Mouse (Mus musculus) myocyte (in vitro differentiated cells): ENCODE measurements around the gene Tbc1d10c. TPM values are rescaled to one million over a fixed set of nuclear protein-coding genes. Genes with fewer than 3 reads are reported as not detected.

Source experiments
- H3K27me3 ChIP-seq: one replicate; pipeline ENCODE4 v1.6.1; 2011; ENCODE audit not compliant: control insufficient read depth, insufficient read depth, insufficient read length
- H3K36me3 ChIP-seq: one replicate; pipeline ENCODE4 v1.6.1; 2011; ENCODE audit not compliant: control insufficient read depth, insufficient read depth
- H3K4me2 ChIP-seq: one replicate; pipeline ENCODE4 v1.6.1; 2011; ENCODE audit warnings: low read depth, control low read depth
- H3K4me3 ChIP-seq: one replicate; pipeline ENCODE4 v1.5.1; 2011; ENCODE audit warnings: mild to moderate bottlenecking, control low read depth, moderate library complexity
- H3K79me2 ChIP-seq: one replicate; pipeline ENCODE4 v1.6.1; 2011; ENCODE audit not compliant: control insufficient read depth, insufficient read depth
- H3ac ChIP-seq: one replicate; pipeline ENCODE4 v1.6.1; 2011; ENCODE audit not compliant: control insufficient read depth, insufficient read length
- CEBPB ChIP-seq: IDR thresholded peaks from 2 replicates; pipeline ENCODE4 v1.6.1; 2011; ENCODE audit warnings: mild to moderate bottlenecking, moderate library complexity; ENCODE audit not compliant: poor library complexity, insufficient read depth, severe bottlenecking
- E2F4 ChIP-seq: IDR thresholded peaks from one replicate; pipeline ENCODE4 v1.6.1; 2011; ENCODE audit warnings: mild to moderate bottlenecking, control low read depth, moderate library complexity; ENCODE audit not compliant: insufficient read depth
- MAX ChIP-seq: IDR thresholded peaks from one replicate; pipeline ENCODE4 v1.6.1; 2011; ENCODE audit warnings: low read depth, mild to moderate bottlenecking, control low read depth
- MYOD1 ChIP-seq, 3 experiments: IDR thresholded peaks; one replicate each; pipeline ENCODE4 v1.6.1; 2011; ENCODE audit warnings: control low read depth in 2 of 3, low read depth in 2 of 3, mild to moderate bottlenecking in 2 of 3, moderate library complexity in 1 of 3; ENCODE audit not compliant: insufficient read length in 2 of 3, control insufficient read depth in 1 of 3
- MYOG ChIP-seq, 3 experiments: IDR thresholded peaks; one replicate each; pipeline ENCODE4 v1.6.1; 2011; ENCODE audit warnings: control low read depth in 2 of 3, low read depth in 2 of 3, mild to moderate bottlenecking in 2 of 3; ENCODE audit not compliant: insufficient read length in 2 of 3, control insufficient read depth in 1 of 3, insufficient read depth in 1 of 3
- POLR2A ChIP-seq: IDR thresholded peaks from one replicate; pipeline ENCODE4 v1.6.1; 2011; ENCODE audit warnings: low read depth, mild to moderate bottlenecking, control low read depth, moderate library complexity; ENCODE audit not compliant: insufficient read length
- POLR2AphosphoS2 ChIP-seq: IDR thresholded peaks from one replicate; pipeline ENCODE4 v1.6.1; 2011; ENCODE audit warnings: low read depth, control low read depth; ENCODE audit not compliant: insufficient read length
- REST ChIP-seq: IDR thresholded peaks from one replicate; pipeline ENCODE4 v1.6.1; 2011; ENCODE audit warnings: mild to moderate bottlenecking, control low read depth, moderate library complexity; ENCODE audit not compliant: insufficient read depth, insufficient read length
- SRF ChIP-seq: IDR thresholded peaks from one replicate; pipeline ENCODE4 v1.6.1; 2011; ENCODE audit warnings: low read depth; ENCODE audit not compliant: control insufficient read depth, insufficient read length
- TCF12 ChIP-seq: IDR thresholded peaks from one replicate; pipeline ENCODE4 v1.6.1; 2011; ENCODE audit warnings: mild to moderate bottlenecking, control low read depth; ENCODE audit not compliant: poor library complexity, insufficient read depth, severe bottlenecking
- TCF3 ChIP-seq: IDR thresholded peaks from one replicate; pipeline ENCODE4 v1.6.1; 2011; ENCODE audit warnings: low read depth, control low read depth; ENCODE audit not compliant: insufficient read length
- USF1 ChIP-seq: IDR thresholded peaks from one replicate; pipeline ENCODE4 v1.6.1; 2011; ENCODE audit warnings: low read depth, mild to moderate bottlenecking, control low read depth, moderate library complexity
- polyA plus RNA-seq: library from polyadenylated mRNA; unstranded; fragments of >200 nt; fragmentation: generic; extraction: Trizol; gene quantifications from one replicate; pipeline ENCODE4 v1.2.1, GENCODE M21; 2012; ENCODE audit warnings: missing spikeins

Tbc1d10c gene
- polyA plus RNA-seq, 1 experiment = 0.67 TPM

DNA sequence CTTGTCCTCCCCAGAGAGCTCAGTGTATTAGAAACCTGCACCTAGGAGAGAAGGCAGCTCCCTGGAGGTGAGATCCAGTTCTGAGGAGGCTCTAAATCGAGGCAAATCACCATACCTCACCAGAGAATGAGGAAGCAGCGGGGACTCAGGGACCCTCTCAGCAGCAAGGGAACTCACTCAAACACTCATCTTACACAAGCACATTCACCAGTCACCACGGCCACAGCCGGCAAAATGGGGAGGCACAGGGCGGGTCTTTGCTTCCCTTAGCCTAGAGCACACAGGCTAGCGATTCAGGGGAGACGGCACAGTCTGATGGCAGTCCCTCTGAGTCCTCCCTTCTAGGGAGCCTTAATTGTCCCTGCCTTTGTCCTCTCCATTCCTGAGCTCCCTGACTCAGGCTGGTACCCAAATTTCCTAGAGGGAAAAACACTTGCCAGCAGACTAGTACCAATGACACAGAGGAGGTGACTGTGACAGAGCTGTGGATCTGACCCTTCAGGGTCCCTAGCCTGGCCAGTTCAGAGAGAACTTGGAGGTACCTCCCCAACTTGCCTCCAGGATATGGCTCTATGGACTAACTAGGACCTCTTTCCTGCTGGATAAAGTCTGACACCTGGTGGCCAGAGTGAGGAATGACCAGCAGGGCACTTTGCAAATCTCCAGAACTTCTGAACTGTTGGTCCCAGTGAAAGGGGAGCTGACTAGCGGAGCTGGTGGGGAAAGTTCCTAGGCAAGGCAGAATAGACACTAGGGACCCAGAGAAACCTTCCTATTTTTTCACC is 37.0 kb upstream of the Tbc1d10c start:
- Histone ChIP-seq H3K4me3 (no peak overlapping the region), H3K36me3 (no peaks in the 10 kb centered on the region), H3K4me2 (peak overlapping the region; percentile 88), H3ac (no peak overlapping the region), H3K79me2 (peaks cover 6% of the 10 kb centered on the region), H3K27me3 (no peaks in the 10 kb centered on the region)
- TF ChIP-seq REST = no peak
- TF ChIP-seq MYOG (IDR thresholded peaks at IDR 0.05; ENCODE audit: control insufficient read depth in 1 of 3, insufficient read depth in 1 of 3, insufficient read length in 2 of 3, low read depth in 2 of 3) = no peak
- TF ChIP-seq POLR2AphosphoS2 = no peak
- TF ChIP-seq MYOD1 (IDR thresholded peaks at IDR 0.05; ENCODE audit: control insufficient read depth in 1 of 3, insufficient read length in 2 of 3, low read depth in 2 of 3) = no peak
- no peak for TF ChIP-seq MAX
- TF ChIP-seq POLR2A = no peak
- no peak for TF ChIP-seq SRF
- TF ChIP-seq E2F4 = no peak
- TF ChIP-seq TCF12 = no peak
- no peak for TF ChIP-seq USF1
- TF ChIP-seq CEBPB = no peak
- TF ChIP-seq TCF3 = no peak

DNA sequence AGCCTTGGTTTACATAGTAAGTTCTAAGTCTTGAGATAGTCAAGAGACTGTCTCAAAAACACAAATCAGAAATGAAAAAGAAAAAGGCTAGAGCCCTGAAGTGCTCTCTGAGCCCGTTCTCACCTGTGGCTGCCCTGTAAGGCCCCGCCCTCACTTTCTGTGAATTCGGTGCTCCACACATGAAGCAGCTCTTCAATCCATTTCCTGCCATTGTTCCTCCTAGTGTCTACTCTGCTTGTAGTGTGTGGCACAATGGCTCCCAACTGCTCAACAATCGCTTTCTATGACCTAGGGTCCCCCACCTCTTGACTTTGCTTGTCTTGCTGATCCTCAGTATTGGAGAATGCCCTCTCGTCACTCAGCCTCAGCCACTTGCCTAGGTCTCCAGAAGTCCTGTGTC is 36.4 kb upstream of the Tbc1d10c start:
- no peaks in the 10 kb centered on the region for H3K36me3 ChIP-seq
- H3K27me3 ChIP-seq = no peaks in the 10 kb centered on the region
- no peak overlapping the region for H3K4me3 ChIP-seq
- no peak overlapping the region for H3ac ChIP-seq
- no peak overlapping the region for H3K4me2 ChIP-seq
- TF ChIP-seq POLR2A (no peak), MAX (no peak), MYOD1 (IDR thresholded peaks at IDR 0.05; ENCODE audit: control insufficient read depth in 1 of 3, insufficient read length in 2 of 3, low read depth in 2 of 3) (no peak), CEBPB (no peak), SRF (no peak), USF1 (no peak), E2F4 (no peak), POLR2AphosphoS2 (no peak), MYOG (IDR thresholded peaks at IDR 0.05; ENCODE audit: control insufficient read depth in 1 of 3, insufficient read depth in 1 of 3, insufficient read length in 2 of 3, low read depth in 2 of 3) (no peak), TCF12 (no peak), TCF3 (no peak), REST (no peak)
- no peaks in the 10 kb centered on the region for H3K79me2 ChIP-seq

GRCm38 (mm10) chr19:4226779-4227178 is 35.7 kb upstream of the Tbc1d10c start:
- no peak for TF ChIP-seq POLR2AphosphoS2
- no peak for TF ChIP-seq MYOD1 (IDR thresholded peaks at IDR 0.05; ENCODE audit: control insufficient read depth in 1 of 3, insufficient read length in 2 of 3, low read depth in 2 of 3)
- no peak for TF ChIP-seq TCF12
- no peak for TF ChIP-seq TCF3
- TF ChIP-seq CEBPB = no peak
- TF ChIP-seq REST = no peak
- no peak for TF ChIP-seq POLR2A
- no peak for TF ChIP-seq USF1
- TF ChIP-seq MAX = no peak
- no peak for TF ChIP-seq E2F4
- TF ChIP-seq MYOG (IDR thresholded peaks at IDR 0.05; ENCODE audit: control insufficient read depth in 1 of 3, insufficient read depth in 1 of 3, insufficient read length in 2 of 3, low read depth in 2 of 3) = no peak
- no peak for TF ChIP-seq SRF
- no peaks in the 10 kb centered on the region for H3K36me3 ChIP-seq
- H3K27me3 ChIP-seq = no peaks in the 10 kb centered on the region
- H3K4me2 ChIP-seq = no peak overlapping the region
- no peak overlapping the region for H3ac ChIP-seq
- no peaks in the 10 kb centered on the region for H3K79me2 ChIP-seq
- H3K4me3 ChIP-seq = no peak overlapping the region

- Histone ChIP-seq H3ac (no peak overlapping the region), H3K79me2 (peaks cover 20% of the 10 kb centered on the region), H3K4me3 (no peak overlapping the region), H3K36me3 (no peaks in the 10 kb centered on the region), H3K27me3 (no peaks in the 10 kb centered on the region), H3K4me2 (no peak overlapping the region)
- TF ChIP-seq MYOG (IDR thresholded peaks at IDR 0.05; ENCODE audit: control insufficient read depth in 1 of 3, insufficient read depth in 1 of 3, insufficient read length in 2 of 3, low read depth in 2 of 3) = no peak
- no peak for TF ChIP-seq USF1
- no peak for TF ChIP-seq MYOD1 (IDR thresholded peaks at IDR 0.05; ENCODE audit: control insufficient read depth in 1 of 3, insufficient read length in 2 of 3, low read depth in 2 of 3)
- TF ChIP-seq TCF12 = no peak
- no peak for TF ChIP-seq SRF
- no peak for TF ChIP-seq MAX
- TF ChIP-seq REST = no peak
Observed at GRCm38 (mm10) chr19:4222165-4222564, 31.1 kb upstream of the Tbc1d10c start.
